Mouse (Mus musculus): ENCODE measurements at regions not wholly inside any gene's neighbourhood (a gene's known extent, or its start where the extent isn't known, plus 50 kb on each side); places are given as distances from the start of the nearest gene placed in this dataset.

- DNase-seq: no peak
Observed at GRCm38 (mm10) chr4:26965831-26966230, 619.1 kb upstream of the Manea start.

GRCm38 (mm10) chr4:26964850-26965249 lies 618.2 kb upstream of the Manea start:
- no peak for DNase-seq

GRCm38 (mm10) chr4:26944617-26945016 lies 597.9 kb upstream of the Manea start:
- no peak for DNase-seq

- peak; percentile 16 for DNase-seq
Observed at GRCm38 (mm10) chr4:26933988-26934798, 587.5 kb upstream of the Manea start.

GRCm38 (mm10) chr4:26929879-26930481 lies 583.3 kb upstream of the Manea start:
- no peak for DNase-seq

- no peak for DNase-seq
Observed at GRCm38 (mm10) chr4:26926060-26926459, 579.4 kb upstream of the Manea start.

- DNase-seq: no peak
Observed at GRCm38 (mm10) chr4:26888514-26888913, 541.8 kb upstream of the Manea start.

- no peak for DNase-seq
Observed at GRCm38 (mm10) chr4:26879022-26879421, 532.3 kb upstream of the Manea start.

GRCm38 (mm10) chr4:26841761-26842160 lies 495.1 kb upstream of the Manea start:
- DNase-seq: no peak

GRCm38 (mm10) chr4:26800831-26801230 lies 454.1 kb upstream of the Manea start:
- no peak for DNase-seq

- DNase-seq: no peak
Observed at GRCm38 (mm10) chr4:26793181-26793824, 446.6 kb upstream of the Manea start.

- no peak for DNase-seq
Observed at GRCm38 (mm10) chr4:26767896-26768295, 421.2 kb upstream of the Manea start.

GRCm38 (mm10) chr4:26766235-26767228 lies 419.8 kb upstream of the Manea start:
- DNase-seq: no peak

- no peak for DNase-seq
Observed at GRCm38 (mm10) chr4:26740815-26741214, 394.1 kb upstream of the Manea start.

- no peak for DNase-seq
Observed at GRCm38 (mm10) chr4:26736381-26736780, 389.7 kb upstream of the Manea start.

- no peak for DNase-seq
Observed at GRCm38 (mm10) chr4:26714437-26714836, 367.7 kb upstream of the Manea start.

GRCm38 (mm10) chr4:26709964-26710363 lies 363.3 kb upstream of the Manea start:
- DNase-seq: no peak

GRCm38 (mm10) chr4:26695964-26696363 lies 349.3 kb upstream of the Manea start:
- DNase-seq: no peak
